Mouse (Mus musculus): ENCODE results near the gene Zfp983.
"Not testable (repeated sequence)": the region's sequence is repeated elsewhere in the genome, so short reads cannot be mapped to it uniquely, and the experiment has no call there.

Gene Zfp983

DNA sequence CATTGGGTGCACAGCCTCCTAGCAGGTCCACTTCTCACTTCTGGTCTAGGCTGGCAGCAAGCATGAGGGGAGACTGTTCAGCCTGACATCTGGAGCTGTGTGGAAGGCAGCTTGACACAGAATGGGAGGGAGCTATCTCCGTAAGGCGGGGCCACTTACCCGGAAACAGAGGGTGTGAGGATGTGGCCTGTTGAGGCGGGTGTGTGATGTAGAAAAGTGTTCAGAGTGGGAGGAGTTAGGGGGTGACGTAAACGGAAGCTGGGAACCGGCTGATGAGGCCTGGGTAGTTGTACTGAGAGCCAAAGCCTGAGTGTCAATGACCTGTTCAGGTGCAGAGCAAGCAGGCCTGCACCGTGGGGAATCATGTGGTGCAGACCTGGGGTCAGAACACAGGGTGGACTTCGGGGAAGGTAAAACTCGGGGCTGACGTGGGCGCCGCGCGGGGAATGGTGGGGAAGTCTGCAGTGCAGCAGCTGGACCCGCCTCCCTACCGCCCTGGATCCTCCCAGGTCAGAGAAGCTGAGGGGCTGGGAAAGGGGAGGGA, at the start of gene Zfp983:
Zfp983 (plus strand) TSS at position 261 of the 544 bp plus-strand sequence.
- DNase-seq (ENCODE audit: low spot score): peak; percentile 75

DNA sequence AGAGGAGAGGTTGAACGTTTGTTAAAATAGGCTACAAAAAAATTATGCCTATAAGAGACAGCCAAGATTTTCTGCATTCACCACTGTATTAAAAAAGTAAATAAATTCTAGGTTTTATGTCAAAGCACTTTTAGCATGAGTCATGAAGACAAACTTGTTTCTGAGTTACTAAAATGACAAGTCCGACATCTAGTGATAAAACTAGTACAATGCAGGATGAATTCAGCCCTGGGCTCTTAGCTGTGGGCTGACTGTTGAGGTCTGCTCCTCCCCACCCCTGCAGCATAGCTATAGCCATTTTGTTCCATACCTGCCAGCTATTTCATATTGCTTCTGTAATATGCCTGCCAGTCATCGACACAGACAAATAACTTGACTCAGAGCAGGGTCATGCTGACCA, 34.1 kb upstream of the Zfp983 start:
- no peak for DNase-seq (ENCODE audit: low spot score)

DNA sequence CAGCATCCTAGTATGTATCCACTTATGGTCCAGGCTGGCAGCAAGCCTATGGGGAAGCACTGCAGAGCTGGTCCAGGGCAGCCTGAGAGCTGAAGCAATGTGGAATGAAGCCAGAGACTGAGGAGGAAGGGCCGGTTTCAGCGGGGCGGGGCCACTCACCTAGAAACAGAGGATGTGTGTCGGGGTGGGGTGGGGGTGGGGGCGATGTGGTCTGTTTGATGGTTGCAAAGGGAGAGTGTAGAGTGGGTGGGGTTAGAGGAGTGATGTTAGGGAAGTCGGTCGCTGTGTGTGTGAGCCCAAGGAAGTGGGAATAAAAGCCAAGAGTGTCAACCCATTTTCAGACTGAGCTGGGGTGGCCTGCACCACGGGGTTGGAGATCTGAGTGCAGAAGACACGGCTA, 33.1 kb upstream of the Zfp983 start:
- no peak for DNase-seq (ENCODE audit: low spot score)

- DNase-seq (ENCODE audit: low spot score): no peak
Observed at GRCm38 (mm10) chr17:21623647-21624046, 26.8 kb upstream of the Zfp983 start.

- DNase-seq (ENCODE audit: low spot score): not testable (repeated sequence)
Observed at GRCm38 (mm10) chr17:21635758-21636157, 14.7 kb upstream of the Zfp983 start.

GRCm38 (mm10) chr17:21648791-21649190, 1.6 kb upstream of the Zfp983 start:
- no peak for DNase-seq (ENCODE audit: low spot score)

DNA sequence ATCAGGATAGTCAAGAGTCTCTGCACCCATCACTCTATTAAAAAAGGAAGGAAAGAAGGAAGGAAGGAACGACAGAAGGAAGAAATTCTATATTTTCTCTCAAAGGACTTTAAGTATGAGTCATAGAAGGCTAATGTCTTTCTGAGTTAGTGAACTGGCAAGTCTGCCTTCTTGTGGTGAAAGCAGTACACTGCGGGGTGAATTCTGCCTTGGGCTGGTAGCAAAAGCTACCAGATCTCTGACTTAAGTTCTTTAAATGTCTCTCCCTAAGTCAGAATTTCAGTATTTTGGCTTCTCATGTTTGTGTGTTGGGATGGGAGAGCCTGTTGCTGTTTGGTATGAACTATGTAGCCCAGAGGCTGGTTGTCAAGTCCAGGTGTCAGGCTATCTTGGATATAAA, 488 bp upstream of the Zfp983 start:
- DNase-seq (ENCODE audit: low spot score): peak; percentile 1

GRCm38 (mm10) chr17:21678826-21679225, 28.4 kb downstream of the Zfp983 start:
- DNase-seq (ENCODE audit: low spot score): not testable (repeated sequence)

DNA sequence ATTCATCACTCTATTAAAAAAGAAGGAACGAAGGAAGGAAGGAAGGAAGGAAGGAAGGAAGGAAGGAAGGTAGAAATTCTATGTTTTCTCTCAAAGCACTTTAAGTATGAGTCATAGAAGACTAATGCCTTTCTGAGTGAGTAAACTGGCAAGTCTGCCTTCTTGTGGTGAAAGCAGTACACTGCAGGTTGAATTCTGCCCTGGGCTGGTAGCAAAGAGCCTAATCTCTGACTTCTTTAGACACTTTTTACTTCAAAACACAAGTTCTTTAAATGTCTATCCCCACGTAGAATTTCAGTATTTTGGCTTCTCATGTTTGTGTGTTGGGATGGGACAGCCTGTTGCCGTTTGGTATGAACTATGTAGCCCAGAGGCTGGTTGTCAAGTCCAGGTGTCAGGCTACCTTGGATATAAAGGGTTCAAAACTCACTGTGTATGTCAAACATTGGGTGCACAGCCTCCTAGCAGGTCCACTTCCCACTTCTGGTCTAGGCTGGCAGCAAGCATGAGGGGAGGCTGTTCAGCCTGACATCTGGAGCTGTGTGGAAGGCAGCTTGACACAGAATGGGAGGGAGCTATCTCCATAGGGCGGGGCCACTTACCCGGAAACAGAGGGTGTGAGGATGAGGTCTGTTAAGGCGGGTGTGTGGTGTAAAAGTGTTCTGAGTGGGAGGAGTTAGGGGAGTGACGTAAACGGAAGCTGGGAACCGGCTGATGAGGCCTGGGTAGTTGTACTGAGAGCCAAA, 29.0 kb downstream of the Zfp983 start:
- peak; percentile 79 for DNase-seq (ENCODE audit: low spot score)

DNA sequence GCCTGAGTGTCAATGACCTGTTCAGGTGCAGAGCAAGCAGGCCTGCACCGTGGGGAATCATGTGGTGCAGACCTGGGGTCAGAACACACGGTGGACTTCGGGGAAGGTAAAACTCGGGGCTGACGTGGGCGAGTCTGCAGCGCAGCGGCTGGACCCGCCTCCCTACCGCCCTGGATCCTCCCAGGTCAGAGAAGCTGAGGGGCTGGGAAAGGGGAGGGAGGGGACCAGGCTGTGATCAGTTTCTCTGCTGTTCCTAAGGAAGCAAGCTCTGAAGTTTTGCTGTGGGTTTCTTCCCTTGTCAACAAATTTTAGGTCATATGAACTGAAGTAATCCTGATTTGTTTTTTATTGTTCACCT, 29.6 kb downstream of the Zfp983 start:
- not testable (repeated sequence) for DNase-seq (ENCODE audit: low spot score)

GRCm38 (mm10) chr17:21691560-21691959, 41.1 kb downstream of the Zfp983 start, which contains the start of gene Gm10226:
Gene Gm10226 (plus strand): TSS chr17:21691860.
- DNase-seq (ENCODE audit: low spot score): no peak

- no peak for DNase-seq (ENCODE audit: low spot score)
Observed at GRCm38 (mm10) chr17:21693342-21693741, 42.9 kb downstream of the Zfp983 start.

DNA sequence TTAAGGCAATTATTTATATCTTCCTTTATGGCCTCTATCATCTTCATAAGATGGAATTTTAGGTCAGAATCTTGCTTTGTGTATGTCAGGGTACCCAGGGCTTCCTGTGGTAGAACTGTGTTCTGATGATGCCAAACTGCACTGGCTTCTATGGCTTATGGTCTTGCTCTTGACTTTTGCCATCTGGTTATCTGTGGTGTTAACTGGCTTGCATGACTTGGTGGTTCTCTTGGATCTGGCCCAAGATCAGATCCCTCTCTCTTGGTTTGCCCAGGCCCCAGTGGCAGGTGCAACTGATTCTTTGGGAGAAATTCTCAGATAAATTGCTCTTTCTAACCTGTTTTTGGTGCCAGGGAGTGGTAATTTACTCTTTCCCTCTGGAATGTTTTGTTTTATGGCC, 45.6 kb downstream of the Zfp983 start:
- DNase-seq (ENCODE audit: low spot score): no peak

DNA sequence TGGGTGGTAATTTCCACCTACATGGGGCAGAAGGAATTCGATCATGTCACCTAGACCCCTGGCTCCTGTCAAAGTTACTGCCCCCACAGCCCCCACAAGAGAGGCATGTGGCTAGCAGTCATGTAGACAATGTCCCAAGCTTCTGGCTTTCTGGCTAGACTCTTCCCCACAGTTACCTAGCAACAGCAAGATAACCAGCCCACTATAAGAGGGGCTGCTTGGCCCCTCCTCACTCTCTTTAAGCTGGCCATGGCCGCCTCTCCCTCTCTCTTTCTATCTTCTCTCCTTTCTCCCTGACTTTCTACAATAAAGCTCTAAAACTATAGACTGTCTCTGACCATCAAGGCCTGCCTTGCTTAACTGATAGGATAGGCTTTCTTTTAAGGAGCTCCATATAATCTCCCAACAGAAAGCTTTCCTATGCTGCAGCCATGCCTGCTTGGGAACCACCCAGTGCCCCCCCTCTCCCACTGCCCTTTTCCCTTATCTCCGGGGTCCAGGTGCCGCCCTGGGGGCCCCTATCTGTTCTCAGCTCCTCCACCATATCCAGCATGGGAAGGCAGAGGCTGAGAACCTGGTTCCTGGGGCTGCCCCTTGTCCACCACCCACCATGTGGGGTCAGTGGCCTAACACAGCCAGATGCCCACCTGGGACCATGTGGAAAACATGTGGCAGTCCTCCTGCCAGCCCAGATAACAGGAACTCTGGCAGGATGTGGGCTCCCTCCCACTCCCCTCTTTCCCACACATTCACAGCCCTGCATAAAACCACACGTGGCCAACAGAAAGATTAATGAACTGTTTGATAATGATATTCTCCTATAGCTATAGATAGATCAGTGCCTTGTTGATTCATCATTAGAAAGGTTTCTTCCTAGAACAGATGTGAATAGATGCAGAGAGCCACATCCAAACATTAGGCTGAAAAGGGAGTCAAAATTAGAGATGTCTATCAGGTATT, 52.1 kb downstream of the Zfp983 start:
- no peak for DNase-seq (ENCODE audit: low spot score)

GRCm38 (mm10) chr17:21703414-21703813, 53.0 kb downstream of the Zfp983 start:
- DNase-seq (ENCODE audit: low spot score): no peak

DNA sequence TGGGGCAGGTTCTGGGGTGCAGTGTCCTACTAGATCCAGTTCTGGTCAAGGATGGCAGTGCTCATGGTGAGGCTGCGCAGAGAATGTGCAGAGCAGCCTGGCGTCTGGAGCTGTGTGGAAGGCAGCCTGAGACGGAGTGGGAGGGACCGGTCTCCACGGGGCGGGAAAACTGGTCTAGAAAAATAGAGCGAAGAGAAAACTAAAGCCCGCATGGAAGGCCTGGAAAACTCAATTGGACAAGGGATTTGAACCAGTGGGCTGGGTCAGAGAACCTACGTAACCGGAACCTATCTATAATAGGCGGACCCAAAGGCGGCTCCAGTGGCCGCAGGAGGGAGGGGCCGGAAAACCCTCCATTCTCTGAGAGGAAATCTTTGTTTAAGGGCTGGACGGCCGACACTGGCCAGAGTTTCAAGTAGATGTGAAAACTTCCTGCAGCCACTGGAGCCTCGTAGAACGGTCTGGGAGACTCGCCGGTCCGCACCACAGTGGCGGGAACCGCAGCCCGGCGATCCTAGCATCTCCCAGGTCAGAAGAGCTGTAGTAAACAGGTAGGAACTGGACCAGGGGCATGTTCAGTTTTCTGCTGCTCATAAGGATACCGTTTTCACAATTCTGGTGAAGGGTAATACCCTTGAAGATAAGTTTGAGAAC, 57.0 kb downstream of the Zfp983 start, which contains the start of gene Zfp760:
Zfp760 (plus strand) TSS at position 399 of the 654 bp plus-strand sequence.
- peak; percentile 76 for DNase-seq (ENCODE audit: low spot score)

DNA sequence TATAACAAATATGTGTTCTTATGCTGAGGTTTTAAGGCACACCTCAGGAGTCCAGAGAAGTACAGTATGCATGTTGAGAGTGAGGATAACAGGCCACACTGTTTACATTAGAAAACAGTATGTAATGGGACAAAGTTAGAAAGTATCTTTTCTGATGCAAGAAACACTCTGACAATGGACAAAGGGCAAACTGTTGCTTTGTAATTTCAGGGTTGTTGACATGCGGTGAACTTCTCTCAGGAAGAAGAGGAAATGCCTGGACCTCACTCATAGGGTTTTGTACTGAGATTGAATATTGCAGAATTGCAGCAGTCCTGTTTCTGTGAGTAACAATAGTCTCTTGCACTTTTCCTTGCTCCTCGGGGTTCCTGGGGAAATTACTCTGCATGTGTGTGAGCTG, 58.0 kb downstream of the Zfp983 start:
- DNase-seq (ENCODE audit: low spot score): no peak

Measured in left cerebral cortex, adult 11 months (tissue).